Mouse (Mus musculus): ENCODE results near the gene Fam210b. TPM values are rescaled to one million over a fixed set of nuclear protein-coding genes. Genes with fewer than 3 reads are reported as not detected.

Gene Fam210b
- polyA plus RNA-seq, 1 experiment from 2014 or later = 40.8 TPM

DNA sequence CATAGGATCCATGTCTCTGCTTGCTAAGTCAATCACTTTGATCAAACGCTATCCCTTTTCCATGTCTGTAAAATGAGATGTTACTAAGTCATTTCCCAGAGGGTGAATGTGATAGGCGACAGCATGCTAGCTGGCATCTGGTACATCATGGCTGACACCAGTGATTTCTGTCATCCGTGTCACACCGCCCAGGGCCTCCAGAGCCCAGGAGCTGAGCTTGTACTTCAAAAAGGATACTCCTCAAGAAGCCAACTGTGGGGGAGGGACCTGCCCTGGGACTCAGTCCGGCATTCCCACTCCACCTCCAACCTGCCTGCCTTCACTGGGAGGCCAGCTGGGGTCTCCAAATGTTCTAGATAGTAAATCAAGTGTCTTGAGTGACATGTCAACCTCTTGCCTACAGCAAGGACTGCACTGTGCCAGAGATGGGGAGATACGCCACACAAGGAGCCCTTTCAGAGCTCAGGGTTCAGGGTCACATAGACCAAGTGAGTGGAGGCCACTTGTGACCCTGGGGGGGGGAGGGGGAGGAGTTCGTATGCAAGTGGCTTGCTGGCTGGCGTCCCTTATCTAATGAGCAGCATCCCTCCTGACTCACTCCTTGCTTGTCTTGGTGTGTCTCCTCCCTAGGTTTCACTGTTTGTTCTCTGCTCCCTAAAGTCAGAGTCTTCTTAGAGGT lies 1.7 kb downstream of the Fam210b start:
- 0 out of 2 replicates have a peak overlapping the region, but pooled peaks have one; percentile 2 for H3K9ac ChIP-seq (ENCODE audit: low read length)
- 44% methylated on average over 8 of the region's 8 CpGs for WGBS
- ATAC-seq (ENCODE audit: low read depth) = no peak

DNA sequence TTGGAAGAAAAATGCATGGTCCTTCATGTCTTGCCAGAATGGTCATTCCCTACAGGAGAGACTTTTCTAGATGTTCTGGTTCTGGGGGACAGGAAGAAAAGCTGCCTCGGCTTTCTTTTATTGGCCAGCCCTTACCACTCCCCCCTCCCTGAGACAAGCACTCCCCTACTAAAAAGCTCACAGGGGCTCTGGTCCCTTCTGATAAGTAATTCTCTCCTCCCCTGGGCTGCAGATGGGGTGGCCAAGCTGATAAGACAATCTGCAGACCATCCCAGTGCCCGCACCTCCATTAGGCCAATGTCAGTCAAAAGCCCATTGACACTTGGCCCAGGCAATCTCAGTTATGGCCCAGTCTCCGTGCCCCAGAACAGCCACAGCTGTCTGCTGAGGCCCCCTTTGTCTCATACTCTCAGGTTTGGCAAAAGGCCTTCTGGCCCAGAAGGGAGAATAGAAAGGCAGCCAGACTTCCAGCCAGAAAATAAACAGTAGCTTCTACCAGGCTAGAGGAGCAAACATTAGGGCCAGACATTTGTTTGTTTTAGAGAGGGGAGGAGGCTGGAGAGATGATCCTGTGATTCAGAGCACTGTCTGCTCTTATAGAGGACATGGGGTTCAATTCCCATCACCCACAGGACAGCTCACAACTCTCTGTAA lies 3.1 kb downstream of the Fam210b start:
- H3K4me1 ChIP-seq (replicated peaks; ENCODE audit: control insufficient read depth, insufficient read depth, low read length) = peaks cover 37% of the 10 kb centered on the region
- ATAC-seq (ENCODE audit: low read depth) = peak; percentile 13
- 14% methylated on average over 3 of the region's 3 CpGs for WGBS
- H3K9ac ChIP-seq (ENCODE audit: low read length) = no peak overlapping the region
- peak overlapping the region; percentile 98 for H3K4me2 ChIP-seq (ENCODE audit: low read depth, low read length)
- no peaks in the 10 kb centered on the region; the same call in 1 of the 2 replicates for H3K36me3 ChIP-seq (ENCODE audit: control insufficient read depth, insufficient read depth, low read length)
- H3K27ac ChIP-seq (ENCODE audit: low read length) = peak overlapping the region; percentile 86
- peak overlapping the region; percentile 3; the same call in 1 of the 2 replicates for H3K4me3 ChIP-seq (ENCODE audit: low read length)
- H3K9me3 ChIP-seq (ENCODE audit: control insufficient read depth, low read length) = no peaks in the 10 kb centered on the region
- no peaks in the 10 kb centered on the region for H3K27me3 ChIP-seq (ENCODE audit: control insufficient read depth, insufficient read depth, low read depth, low read length)

More for the DNA sequence above, 1.7 kb downstream of the Fam210b start:
- H3K4me2 ChIP-seq (ENCODE audit: low read depth, low read length) = peak overlapping the region; percentile 98
- H3K4me1 ChIP-seq (replicated peaks; ENCODE audit: control insufficient read depth, insufficient read depth, low read length) = peaks cover 37% of the 10 kb centered on the region
- H3K9me3 ChIP-seq (ENCODE audit: control insufficient read depth, low read length) = no peaks in the 10 kb centered on the region
- H3K27ac ChIP-seq (ENCODE audit: low read length) = no peak overlapping the region
- H3K4me3 ChIP-seq (ENCODE audit: low read length) = peak overlapping the region; percentile 86
- no peaks in the 10 kb centered on the region for H3K27me3 ChIP-seq (ENCODE audit: control insufficient read depth, insufficient read depth, low read depth, low read length)
- H3K36me3 ChIP-seq (ENCODE audit: control insufficient read depth, insufficient read depth, low read length) = no peaks in the 10 kb centered on the region

DNA sequence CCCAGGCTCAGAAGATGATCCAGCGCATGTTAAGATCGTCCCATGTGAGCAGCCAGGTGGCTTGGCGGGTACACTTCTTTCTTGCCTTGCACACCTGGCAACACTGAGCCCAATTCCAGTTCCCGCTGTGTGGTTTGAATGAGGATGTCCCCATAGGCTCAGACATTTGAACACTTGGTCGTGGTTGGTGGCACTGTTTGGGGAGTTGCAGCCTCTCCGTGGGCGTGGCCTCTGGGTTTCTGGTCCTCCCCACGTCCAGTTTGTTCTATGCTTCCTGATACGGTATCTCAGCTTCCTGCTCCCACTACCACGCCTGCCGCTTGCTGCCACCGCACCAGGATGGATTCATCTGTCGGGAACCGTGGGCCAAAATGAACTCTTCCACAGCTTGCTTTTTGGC lies 4.4 kb downstream of the Fam210b start:
- Histone ChIP-seq H3K9me3 (ENCODE audit: control insufficient read depth, low read length) (no peaks in the 10 kb centered on the region), H3K36me3 (ENCODE audit: control insufficient read depth, insufficient read depth, low read length) (peaks cover 5% of the 10 kb centered on the region; the same call in 1 of the 2 replicates), H3K4me3 (ENCODE audit: low read length) (no peak overlapping the region), H3K27me3 (ENCODE audit: control insufficient read depth, insufficient read depth, low read depth, low read length) (no peaks in the 10 kb centered on the region), H3K4me2 (ENCODE audit: low read depth, low read length) (no peak overlapping the region), H3K9ac (ENCODE audit: low read length) (no peak overlapping the region), H3K4me1 (replicated peaks; ENCODE audit: control insufficient read depth, insufficient read depth, low read length) (peaks cover 30% of the 10 kb centered on the region), H3K27ac (ENCODE audit: low read length) (no peak overlapping the region)
- WGBS = 80% methylated on average over 14 of the region's 14 CpGs
- no peak for ATAC-seq (ENCODE audit: low read depth)

GRCm38 (mm10) chr2:172350773-172351172 lies 5.4 kb downstream of the Fam210b start:
- H3K4me2 ChIP-seq (ENCODE audit: low read depth, low read length) = no peak overlapping the region
- H3K4me3 ChIP-seq (ENCODE audit: low read length) = no peak overlapping the region
- no peak overlapping the region for H3K27ac ChIP-seq (ENCODE audit: low read length)
- H3K4me1 ChIP-seq (replicated peaks; ENCODE audit: control insufficient read depth, insufficient read depth, low read length) = peaks cover 28% of the 10 kb centered on the region
- no peaks in the 10 kb centered on the region for H3K27me3 ChIP-seq (ENCODE audit: control insufficient read depth, insufficient read depth, low read depth, low read length)
- no peak overlapping the region for H3K9ac ChIP-seq (ENCODE audit: low read length)
- ATAC-seq (ENCODE audit: low read depth) = no peak
- WGBS = 69% methylated on average over 8 of the region's 8 CpGs
- peaks cover 15% of the 10 kb centered on the region for H3K36me3 ChIP-seq (ENCODE audit: control insufficient read depth, insufficient read depth, low read length)
- no peaks in the 10 kb centered on the region for H3K9me3 ChIP-seq (ENCODE audit: control insufficient read depth, low read length)

- peaks cover 37% of the 10 kb centered on the region for H3K36me3 ChIP-seq (ENCODE audit: control insufficient read depth, insufficient read depth, low read length)
- H3K4me2 ChIP-seq (ENCODE audit: low read depth, low read length) = no peak overlapping the region
- no peak overlapping the region for H3K9ac ChIP-seq (ENCODE audit: low read length)
- ATAC-seq (ENCODE audit: low read depth) = no peak
- H3K4me3 ChIP-seq (ENCODE audit: low read length) = no peak overlapping the region
- no peaks in the 10 kb centered on the region for H3K9me3 ChIP-seq (ENCODE audit: control insufficient read depth, low read length)
- no peaks in the 10 kb centered on the region for H3K27me3 ChIP-seq (ENCODE audit: control insufficient read depth, insufficient read depth, low read depth, low read length)
- no peak overlapping the region for H3K27ac ChIP-seq (ENCODE audit: low read length)
- H3K4me1 ChIP-seq (replicated peaks; ENCODE audit: control insufficient read depth, insufficient read depth, low read length) = peaks cover 12% of the 10 kb centered on the region; the same call in 1 of the 2 replicates
- 85% methylated on average over 9 of the region's 9 CpGs for WGBS
Measured at GRCm38 (mm10) chr2:172353218-172353617, 7.9 kb downstream of the Fam210b start.

GRCm38 (mm10) chr2:172354761-172355160 lies 9.4 kb downstream of the Fam210b start:
- peaks cover 43% of the 10 kb centered on the region for H3K36me3 ChIP-seq (ENCODE audit: control insufficient read depth, insufficient read depth, low read length)
- H3K27me3 ChIP-seq (ENCODE audit: control insufficient read depth, insufficient read depth, low read depth, low read length) = no peaks in the 10 kb centered on the region
- no peak overlapping the region for H3K27ac ChIP-seq (ENCODE audit: low read length)
- no peak for ATAC-seq (ENCODE audit: low read depth)
- 75% methylated on average over 9 of the region's 9 CpGs for WGBS
- H3K4me3 ChIP-seq (ENCODE audit: low read length) = no peak overlapping the region
- H3K9me3 ChIP-seq (ENCODE audit: control insufficient read depth, low read length) = no peaks in the 10 kb centered on the region
- H3K4me1 ChIP-seq (replicated peaks; ENCODE audit: control insufficient read depth, insufficient read depth, low read length) = no peaks in the 10 kb centered on the region; the same call in 1 of the 2 replicates
- no peak overlapping the region for H3K9ac ChIP-seq (ENCODE audit: low read length)
- H3K4me2 ChIP-seq (ENCODE audit: low read depth, low read length) = no peak overlapping the region

DNA sequence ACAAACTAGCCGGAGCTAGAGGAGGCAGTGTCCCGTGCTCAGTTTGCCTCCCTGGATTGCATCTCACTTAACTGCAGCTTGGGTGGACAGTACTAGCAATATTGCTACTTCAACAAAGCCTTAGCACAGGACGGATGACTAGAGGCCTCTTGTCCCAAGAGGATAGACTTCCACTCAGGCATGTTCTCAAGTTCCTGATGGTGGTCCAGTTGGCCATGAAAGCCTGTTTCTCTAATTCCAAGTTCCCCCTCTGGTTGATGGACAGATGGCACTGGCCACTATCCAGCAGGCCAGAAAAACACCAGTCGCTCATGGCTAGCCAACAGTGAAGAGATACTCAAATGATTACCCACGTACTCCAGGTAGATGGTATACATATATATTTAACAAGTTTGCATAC lies 10.5 kb downstream of the Fam210b start:
- Histone ChIP-seq H3K27me3 (ENCODE audit: control insufficient read depth, insufficient read depth, low read depth, low read length) (no peaks in the 10 kb centered on the region), H3K4me2 (ENCODE audit: low read depth, low read length) (no peak overlapping the region), H3K27ac (ENCODE audit: low read length) (no peak overlapping the region), H3K9me3 (ENCODE audit: control insufficient read depth, low read length) (no peaks in the 10 kb centered on the region), H3K4me3 (ENCODE audit: low read length) (no peak overlapping the region), H3K9ac (ENCODE audit: low read length) (no peak overlapping the region), H3K36me3 (ENCODE audit: control insufficient read depth, insufficient read depth, low read length) (peaks cover 49% of the 10 kb centered on the region), H3K4me1 (replicated peaks; ENCODE audit: control insufficient read depth, insufficient read depth, low read length) (no peaks in the 10 kb centered on the region)
- WGBS = 91% methylated on average over 5 of the region's 5 CpGs
- ATAC-seq (ENCODE audit: low read depth) = no peak

DNA sequence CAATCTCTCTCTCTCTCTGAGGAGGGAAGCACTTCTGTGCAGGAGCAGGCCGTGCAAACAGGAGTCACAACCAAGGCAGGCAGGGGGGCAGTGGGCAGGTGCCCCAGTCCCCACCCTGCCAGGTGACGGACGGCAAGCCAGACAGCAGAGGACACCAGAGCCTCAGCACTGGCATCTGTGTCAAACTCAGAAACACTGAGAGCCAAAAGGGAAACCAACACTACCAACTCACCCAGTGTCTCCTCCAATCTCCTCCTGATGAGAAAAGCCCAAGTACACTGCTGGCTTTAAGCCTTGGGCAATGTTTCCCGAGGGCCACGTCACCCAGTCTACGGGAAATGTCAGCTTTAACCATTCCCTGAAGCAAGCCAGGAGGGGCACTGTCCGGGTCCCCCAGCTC lies 17.8 kb downstream of the Fam210b start:
- H3K9me3 ChIP-seq (ENCODE audit: control insufficient read depth, low read length) = no peaks in the 10 kb centered on the region
- peaks cover 9% of the 10 kb centered on the region for H3K4me1 ChIP-seq (replicated peaks; ENCODE audit: control insufficient read depth, insufficient read depth, low read length)
- 80% methylated on average over 7 of the region's 7 CpGs for WGBS
- H3K27ac ChIP-seq (ENCODE audit: low read length) = no peak overlapping the region
- no peak overlapping the region for H3K4me2 ChIP-seq (ENCODE audit: low read depth, low read length)
- H3K36me3 ChIP-seq (ENCODE audit: control insufficient read depth, insufficient read depth, low read length) = peaks cover 63% of the 10 kb centered on the region
- no peak overlapping the region for H3K9ac ChIP-seq (ENCODE audit: low read length)
- no peak for ATAC-seq (ENCODE audit: low read depth)
- H3K4me3 ChIP-seq (ENCODE audit: low read length) = no peak overlapping the region
- no peaks in the 10 kb centered on the region for H3K27me3 ChIP-seq (ENCODE audit: control insufficient read depth, insufficient read depth, low read depth, low read length)

GRCm38 (mm10) chr2:172370411-172371223 lies 25.3 kb downstream of the Fam210b start, which contains the start of the genes Aurka and Cstf1:
Gene Aurka, minus strand, starts transcription at chr2:172370535.
Gene Cstf1, plus strand, starts transcription at chr2:172370681.
- Histone ChIP-seq H3K9me3 (ENCODE audit: control insufficient read depth, low read length) (no peaks in the 10 kb centered on the region), H3K9ac (ENCODE audit: low read length) (peak within 1 kb of the TSS; percentile 87), H3K36me3 (ENCODE audit: control insufficient read depth, insufficient read depth, low read length) (peaks cover 30% of the 10 kb centered on the region), H3K4me1 (replicated peaks; ENCODE audit: control insufficient read depth, insufficient read depth, low read length) (peaks cover 34% of the 10 kb centered on the region), H3K4me3 (ENCODE audit: low read length) (peak within 1 kb of the TSS; percentile 71), H3K27ac (ENCODE audit: low read length) (peak within 1 kb of the TSS; percentile 88), H3K4me2 (ENCODE audit: low read depth, low read length) (peak within 1 kb of the TSS; percentile 81), H3K27me3 (ENCODE audit: control insufficient read depth, insufficient read depth, low read depth, low read length) (no peaks in the 10 kb centered on the region)
- ATAC-seq (ENCODE audit: low read depth) = peak; percentile 99
- under 1% methylated on average over 66 of the region's 66 CpGs for WGBS
